Mouse (Mus musculus): Measurements from ENCODE around the gene Etv6.

- TF ChIP-seq CTCF (IDR thresholded peaks at IDR 0.05) (no peak), POLR2A (IDR thresholded peaks at IDR 0.05; ENCODE audit: insufficient read depth, low read depth, low read length) (no peak)
These were observed 9.8 kb downstream of the Etv6 start for GRCm38 (mm10) chr6:134045092-134045868.

Data from heart, adult 2 months (tissue).